ENCODE assay signal across 8 mouse cellular contexts in the genomic region with DNA sequence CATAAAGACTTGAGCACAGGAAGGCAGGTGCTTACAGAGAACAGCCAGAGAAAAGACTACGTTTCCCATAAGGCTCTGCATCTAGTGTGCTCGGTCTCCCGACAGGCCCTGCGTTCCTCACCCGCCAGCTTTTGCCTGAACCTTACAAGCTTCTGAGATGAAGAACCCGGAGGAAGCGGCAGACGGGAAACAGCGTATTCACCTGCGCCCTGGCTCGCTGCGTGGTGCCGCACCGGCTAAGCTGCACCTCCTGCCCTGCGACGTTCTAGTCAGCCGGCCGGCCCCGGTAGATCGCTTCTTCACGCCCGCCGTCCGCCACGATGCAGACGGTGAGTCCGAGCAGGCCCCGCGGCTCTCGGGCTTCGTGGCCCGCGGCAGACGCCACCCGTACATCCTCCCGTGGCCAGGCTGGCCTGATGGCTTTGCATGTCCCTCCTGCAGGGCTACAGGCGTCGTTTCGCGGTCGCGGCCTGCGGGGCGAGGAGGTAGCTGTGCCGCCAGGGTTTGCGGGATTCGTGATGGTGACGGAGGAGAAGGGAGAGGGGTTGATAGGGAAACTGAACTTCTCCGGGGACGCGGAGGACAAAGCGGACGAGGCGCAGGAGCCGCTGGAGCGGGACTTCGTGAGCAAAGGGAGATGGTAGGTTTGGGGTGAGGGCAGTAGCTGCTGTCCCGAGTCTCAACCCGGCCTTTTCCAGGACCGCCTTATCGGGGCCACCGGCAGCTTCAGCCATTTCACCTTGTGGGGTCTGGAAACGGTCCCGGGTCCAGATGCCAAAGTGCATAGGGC. TPM values are rescaled to one million over a fixed set of nuclear protein-coding genes. Genes with fewer than 3 reads are reported as not detected.
DNase-seq lines count a peak whose midpoint lies in the region; ATAC-seq and TF ChIP-seq lines count a peak whose summit lies in the region.

TSS of gene Rnaseh2c (plus strand) at position 122 of the 790 bp plus-strand sequence.

- peak within 1 kb of the TSS; percentile 80 for H3K9ac ChIP-seq in lung, postnatal 0 days (replicated peaks; ENCODE audit: low read depth)

- peak within 1 kb of the TSS; percentile 99 for H3K4me2 ChIP-seq in lung, postnatal 0 days (replicated peaks; ENCODE audit: low read depth, low read length)

- DNase-seq in MN1 (ENCODE audit: low spot score) = peak; percentile 35
- peak; percentile 74 for DNase-seq in cerebellum, adult 8-10 months
- peak; percentile 80 for DNase-seq in hindbrain, embryonic 10.5 days (ENCODE audit: low spot score)
- DNase-seq in layer of hippocampus, adult 9-11 months = peak; percentile 84
- DNase-seq in lung, postnatal 0 days (ENCODE audit: low spot score) = peak; percentile 94
- peak; percentile 74 for DNase-seq in ovary, postnatal 36 days (ENCODE audit: low spot score)
- DNase-seq in thymus, postnatal 25 days = peak; percentile 87

- peak within 1 kb of the TSS; percentile 93 for H3K27ac ChIP-seq in hindbrain, embryonic 10.5 days
- H3K27ac ChIP-seq in lung, postnatal 0 days (ENCODE audit: low read length) = peak within 1 kb of the TSS; percentile 57

- H3K27me3 ChIP-seq in hindbrain, embryonic 10.5 days (ENCODE audit: insufficient read depth, poor library complexity, severe bottlenecking) = no peaks in the 10 kb centered on the region
- H3K27me3 ChIP-seq in lung, postnatal 0 days (replicated peaks; ENCODE audit: insufficient read depth, low read length) = no peaks in the 10 kb centered on the region

- peak within 1 kb of the TSS; percentile 82 for H3K4me3 ChIP-seq in hindbrain, embryonic 10.5 days
- peak within 1 kb of the TSS; percentile 78 for H3K4me3 ChIP-seq in lung, postnatal 0 days (ENCODE audit: low read depth, low read length)

- peak; percentile 97 for ATAC-seq in frontal cortex, adult (ENCODE audit: low TSS enrichment)
- ATAC-seq in lung, postnatal 0 days = peak; percentile 90

- no peak for TF ChIP-seq CTCF in lung, postnatal 0 days (IDR thresholded peaks at IDR 0.05)

- H3K36me3 ChIP-seq in hindbrain, embryonic 10.5 days = peaks cover 43% of the 10 kb centered on the region
- H3K36me3 ChIP-seq in lung, postnatal 0 days (ENCODE audit: insufficient read depth, low read length) = peaks cover 26% of the 10 kb centered on the region

- H3K4me1 ChIP-seq in hindbrain, embryonic 10.5 days (replicated peaks) = peaks cover 22% of the 10 kb centered on the region
- peaks cover 5% of the 10 kb centered on the region for H3K4me1 ChIP-seq in lung, postnatal 0 days (ENCODE audit: insufficient read depth, low read depth, low read length)

- H3K9me3 ChIP-seq in hindbrain, embryonic 10.5 days = no peaks in the 10 kb centered on the region
- no peaks in the 10 kb centered on the region for H3K9me3 ChIP-seq in lung, postnatal 0 days (ENCODE audit: low read length)

- WGBS in hindbrain, embryonic 10.5 days = under 1% methylated on average over 64 of the region's 64 CpGs
- WGBS in lung, postnatal 0 days = under 1% methylated on average over 63 of the region's 64 CpGs

- no peak for TF ChIP-seq EP300 in lung, postnatal 0 days (IDR thresholded peaks at IDR 0.05)

RNA-seq across cellular contexts. Expression of gene Rnaseh2c, which starts in this region (rescaled TPM):
- polyA plus RNA-seq in hindbrain, embryonic 10.5 days (2016; fragmentation: Nextera tagmentation; extraction: Ambion mirVana) = 177 and 187 TPM in 2 replicates
- polyA plus RNA-seq in lung, postnatal 0 days (2015; fragmentation: Nextera tagmentation; extraction: Ambion mirVana) = 59.6 and 68.5 TPM in 2 replicates

Comparison
In these comparisons a context has a peak if more than half of its experiments do, and no peak if none do; other contexts are left out.
1. Peak in every context shown above with its lines: DNase-seq, ATAC-seq, H3K4me3 ChIP-seq and H3K27ac ChIP-seq.
2. DNase-seq: peak in every context shown above with its lines; median percentile 94 in lung, postnatal 0 days; 87 in thymus, postnatal 25 days; 84 in layer of hippocampus, adult 9-11 months; 80 in hindbrain, embryonic 10.5 days; 74 in cerebellum, adult 8-10 months; 74 in ovary, postnatal 36 days; 35 in MN1.